Mouse (Mus musculus) frontal cortex, postnatal 14 days (tissue): ENCODE measurements around the gene Rasal2.

ENCODE experiments used
- DNase-seq, 2 experiments: peaks; one replicate each; pipeline ENCODE4 v3.0.0; 2022; ENCODE audit warnings: low spot score in 2 of 2

Gene Rasal2

GRCm38 (mm10) chr1:157143326-157143932 lies 269.0 kb downstream of the Rasal2 start:
- no peak for DNase-seq

GRCm38 (mm10) chr1:157141014-157141413 lies 271.4 kb downstream of the Rasal2 start:
- DNase-seq, result no peak

DNA sequence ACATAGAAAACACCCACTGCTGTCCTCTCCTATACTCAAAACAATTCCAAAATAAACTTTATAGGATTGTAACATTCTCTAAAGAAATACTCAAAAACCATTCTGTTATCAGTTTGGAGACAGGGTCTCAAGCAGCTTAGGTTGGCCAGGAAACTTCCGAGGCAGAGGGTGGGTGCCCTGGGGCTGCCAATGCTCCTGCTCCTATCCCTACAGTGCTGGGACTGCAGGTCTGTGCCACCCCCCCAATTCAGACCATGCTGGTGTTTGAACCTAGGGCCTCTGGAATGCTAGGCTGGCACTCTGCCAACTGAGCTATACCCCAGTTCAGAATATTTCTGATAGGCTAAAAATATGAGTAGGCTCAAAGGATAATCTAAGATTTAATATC lies 274.5 kb downstream of the Rasal2 start:
- DNase-seq, result no peak

DNA sequence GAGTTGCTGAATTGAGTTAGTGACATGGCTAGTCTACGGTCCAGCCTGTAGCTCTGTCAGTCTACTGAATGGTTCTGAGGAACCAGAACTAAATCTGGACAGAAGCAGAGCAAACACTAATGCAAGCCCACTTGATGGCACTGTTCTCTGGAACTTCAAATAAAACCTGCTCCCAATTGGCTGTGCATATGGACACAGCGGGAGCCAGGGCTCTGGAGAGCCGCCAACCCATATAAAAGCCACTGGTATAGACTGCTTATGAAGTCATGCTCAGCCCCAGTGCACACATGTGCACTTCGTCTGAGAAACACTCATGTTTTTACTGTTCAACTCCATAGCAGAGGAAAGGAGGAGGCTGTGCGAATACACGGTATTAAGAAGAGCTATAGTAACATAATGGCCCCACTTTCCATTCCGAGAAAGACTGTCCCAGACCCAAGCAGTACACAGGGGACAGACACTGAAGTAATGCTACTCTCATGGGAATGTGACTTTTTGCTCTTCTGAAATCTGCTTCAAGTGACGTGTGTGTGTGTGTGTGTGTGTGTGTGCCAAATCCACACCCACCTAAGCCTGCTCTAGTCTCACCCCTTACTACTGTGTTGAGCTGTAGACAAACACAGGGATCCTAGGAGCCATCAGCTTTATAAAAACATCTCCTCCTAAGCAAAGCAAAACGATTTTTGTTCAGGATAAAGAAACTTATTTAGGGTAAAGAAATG lies 275.1 kb downstream of the Rasal2 start:
- no peak for DNase-seq

DNA sequence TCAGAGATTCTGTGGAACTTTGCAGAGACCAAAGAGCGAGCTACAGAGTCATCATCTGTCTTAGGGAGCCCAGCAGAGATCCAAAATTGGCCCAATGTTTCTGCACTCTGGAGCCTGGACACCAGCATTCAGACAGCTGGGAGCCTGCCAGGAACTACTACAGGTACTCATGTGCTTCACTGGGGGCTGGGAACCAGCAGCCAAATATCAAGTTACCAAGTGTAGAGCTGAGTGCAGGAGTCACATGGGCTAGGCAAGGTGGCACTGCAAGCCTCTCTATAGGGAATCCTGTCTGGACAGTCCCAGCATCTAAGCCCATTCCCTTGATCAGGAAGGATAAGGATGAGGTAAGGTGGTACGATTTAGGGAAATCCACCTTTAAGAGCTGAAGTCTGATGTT lies 284.2 kb downstream of the Rasal2 start:
- no peak for DNase-seq

- no peak for DNase-seq
Measured at GRCm38 (mm10) chr1:157123836-157124235, 288.6 kb downstream of the Rasal2 start.

DNA sequence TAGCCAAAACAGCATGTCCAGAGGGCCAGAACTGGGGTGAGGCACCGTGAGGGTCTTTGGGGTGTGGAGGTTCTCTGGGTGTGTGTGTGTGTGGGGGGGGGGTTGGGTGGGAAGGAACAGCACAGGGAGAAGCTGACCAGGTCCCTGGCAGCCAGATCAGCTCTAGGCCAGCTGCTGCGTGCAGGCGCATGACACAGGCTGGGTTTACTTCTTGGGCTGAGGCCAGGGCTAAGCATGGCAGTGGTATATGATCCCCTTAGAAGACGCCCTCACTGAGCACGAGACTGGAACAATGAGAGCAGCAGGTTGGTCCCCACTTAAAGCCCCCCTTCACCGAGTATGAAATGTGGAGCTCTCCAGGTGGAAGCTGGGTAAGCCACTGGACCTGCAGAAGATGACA lies 293.2 kb downstream of the Rasal2 start:
- DNase-seq, result no peak

DNA sequence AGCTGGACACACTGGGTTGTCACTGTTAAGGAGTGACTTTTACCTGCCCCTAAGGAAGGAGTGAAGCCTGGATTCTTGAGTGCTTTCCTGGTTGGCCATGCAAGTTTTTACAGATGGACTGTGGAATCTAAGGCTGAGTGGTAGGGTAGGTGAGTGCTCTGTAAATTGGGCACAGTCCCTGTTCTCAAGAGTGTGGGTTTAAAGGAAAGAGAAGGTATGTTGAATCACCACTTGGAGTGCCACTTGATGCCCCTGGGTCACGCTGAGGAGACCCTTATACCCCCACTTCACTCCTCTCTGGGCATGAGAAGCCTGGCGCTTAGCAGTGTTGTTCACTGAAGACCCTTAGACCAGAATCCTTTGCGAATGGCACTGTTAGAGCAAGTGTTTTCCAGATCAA lies 295.0 kb downstream of the Rasal2 start:
- DNase-seq, result no peak

DNA sequence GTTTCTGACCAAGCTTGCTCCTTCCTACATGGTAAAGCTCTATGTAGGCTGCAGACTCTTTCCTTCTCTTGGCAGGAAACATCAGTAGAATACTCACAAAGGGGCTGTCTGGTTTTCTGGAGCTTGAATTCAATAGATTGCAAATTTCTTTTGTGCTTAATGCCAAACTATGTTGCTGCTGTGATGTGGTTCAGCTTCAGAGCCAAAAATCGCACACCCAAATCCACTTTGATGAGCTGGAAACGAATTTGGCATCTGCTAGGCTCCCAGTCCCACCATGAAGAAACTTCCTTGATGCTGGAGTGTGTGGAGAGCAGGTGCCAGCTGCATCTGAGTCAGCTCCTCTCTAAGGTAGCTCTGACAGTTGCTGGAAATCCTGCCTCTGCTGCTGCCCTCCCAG lies 297.9 kb downstream of the Rasal2 start:
- DNase-seq, result no peak

DNA sequence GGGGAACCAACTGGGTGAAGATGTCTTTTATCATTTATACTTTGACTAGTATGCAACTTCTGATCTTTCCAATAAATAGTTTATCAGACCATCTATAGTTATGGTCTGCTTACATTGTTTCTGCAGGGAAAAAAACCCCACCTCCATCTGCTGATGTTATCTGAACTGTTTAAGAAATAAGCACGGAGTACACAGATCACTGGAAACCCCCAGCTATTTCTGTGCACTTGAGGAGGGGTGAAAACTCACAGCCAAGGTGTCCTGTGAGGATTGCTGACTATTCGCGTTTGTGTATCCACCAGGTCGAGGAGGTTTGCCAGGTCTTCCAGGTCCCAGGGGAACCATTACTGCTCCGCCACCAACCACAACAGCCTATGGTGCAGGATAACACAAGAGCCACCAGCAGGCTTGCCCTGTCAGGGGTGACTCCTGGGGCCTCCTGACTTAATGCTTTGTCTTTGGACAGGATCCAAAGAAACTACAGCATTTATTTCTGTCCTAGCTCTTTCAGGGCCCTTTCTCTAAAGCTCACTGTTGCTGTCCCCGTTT lies 302.0 kb downstream of the Rasal2 start:
- no peak for DNase-seq

GRCm38 (mm10) chr1:157108580-157108979 lies 303.8 kb downstream of the Rasal2 start, which contains the start of gene Tex35:
Tex35 (minus strand) TSS chr1:157108680.
- no peak for DNase-seq

- no peak for DNase-seq
Measured at GRCm38 (mm10) chr1:157101122-157101865, 311.1 kb downstream of the Rasal2 start.

- DNase-seq, result no peak
Measured at GRCm38 (mm10) chr1:157095534-157095933, 316.9 kb downstream of the Rasal2 start.

- DNase-seq, result no peak
Measured at GRCm38 (mm10) chr1:157092622-157093021, 319.8 kb downstream of the Rasal2 start.

DNA sequence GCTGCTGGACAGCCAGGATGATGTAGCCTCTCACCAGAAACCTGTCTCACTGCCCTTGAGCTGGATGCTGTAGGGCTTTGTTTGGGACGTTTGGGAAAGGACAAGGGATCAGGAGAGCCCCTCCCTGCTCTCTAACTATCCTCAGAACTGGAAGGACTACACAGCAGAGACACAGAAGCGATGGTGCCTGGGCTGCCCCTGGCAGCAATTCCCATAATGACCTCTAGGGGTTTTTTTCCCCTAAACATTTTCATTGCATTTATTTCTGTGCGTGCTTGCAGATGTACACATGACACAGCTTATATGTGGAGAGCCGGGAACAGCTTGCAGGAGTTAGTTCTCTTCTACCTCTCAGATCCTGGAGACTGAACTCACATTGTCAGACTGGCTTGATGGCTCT lies 320.3 kb downstream of the Rasal2 start:
- no peak for DNase-seq

DNA sequence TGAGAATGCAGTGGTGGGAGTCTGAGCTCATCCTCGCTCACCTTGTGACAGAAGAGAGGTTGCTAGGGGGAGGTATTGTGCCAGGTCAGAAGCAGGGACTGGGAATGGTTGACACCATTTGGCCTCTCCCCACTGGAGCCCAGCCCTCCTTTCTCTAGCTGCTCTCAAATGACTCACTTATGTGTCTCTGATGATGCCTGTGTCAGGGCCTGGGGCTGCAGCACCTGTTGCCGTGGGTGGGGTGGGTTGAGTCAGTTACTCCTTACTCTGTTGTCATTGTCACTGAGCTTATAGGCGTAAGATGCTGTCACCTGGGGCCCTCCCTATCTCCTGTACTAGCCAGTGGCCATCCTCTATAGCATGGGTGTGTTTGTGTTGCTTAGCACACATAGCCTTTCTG lies 321.6 kb downstream of the Rasal2 start:
- no peak for DNase-seq

DNA sequence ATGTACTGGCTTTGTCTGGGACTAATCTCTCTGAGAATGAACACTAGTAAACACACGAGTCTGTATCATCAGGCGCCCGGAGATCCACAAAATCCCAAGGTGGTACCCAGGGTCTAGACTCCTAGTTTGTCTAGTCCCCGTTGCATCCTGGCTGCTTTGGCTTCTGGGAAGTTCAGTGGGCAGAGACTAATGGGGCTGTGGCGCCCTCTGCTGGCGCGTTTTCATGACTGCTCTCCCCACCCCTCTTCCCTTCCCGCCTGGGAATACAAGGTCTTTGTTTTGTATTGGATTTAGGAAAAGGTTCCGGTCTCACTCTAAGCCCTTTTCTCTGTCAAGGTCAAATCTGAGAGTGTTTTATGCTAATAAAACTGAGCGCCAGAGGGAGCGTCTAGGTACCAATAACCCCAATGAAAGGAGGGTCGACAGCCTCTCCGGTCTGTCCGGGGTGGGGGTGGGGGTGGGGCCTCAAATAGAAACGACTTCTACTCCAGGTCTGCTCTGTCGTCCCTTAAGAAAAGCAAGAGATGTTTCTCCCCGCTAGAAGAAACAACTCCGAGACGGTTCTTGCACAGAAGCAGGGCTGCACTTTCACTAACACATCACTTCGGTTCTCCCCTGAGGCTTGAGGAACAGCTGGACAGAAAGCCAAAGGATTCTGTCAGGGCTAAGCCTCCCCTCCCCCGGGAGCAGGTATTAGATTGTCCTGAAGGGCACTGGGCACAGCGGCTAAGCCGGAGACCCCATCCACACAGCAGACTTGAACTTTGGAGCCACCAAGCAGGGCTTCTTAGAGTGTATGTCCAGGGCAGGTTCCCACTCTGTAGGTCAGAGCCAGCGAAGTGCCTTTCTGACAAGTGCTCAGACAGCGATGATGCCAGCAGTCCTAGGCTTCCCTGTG lies 326.0 kb downstream of the Rasal2 start:
- DNase-seq, result peak in 1 of 2 experiments; percentile 36
